Mouse (Mus musculus): ENCODE results near the gene Hbb-bh2.

GRCm38 (mm10) chr7:103809801-103810155, 30.5 kb downstream of the Hbb-bh2 start:
- TF ChIP-seq E2F4 (IDR thresholded peaks at IDR 0.05; ENCODE audit: insufficient read depth) = no peak
- no peak for TF ChIP-seq POLR2A (IDR thresholded peaks at IDR 0.05; ENCODE audit: insufficient read length, low read depth)
- TF ChIP-seq MYOD1 (IDR thresholded peaks at IDR 0.05; ENCODE audit: control insufficient read depth in 1 of 3, insufficient read length in 2 of 3, low read depth in 2 of 3) = no peak
- no peak for TF ChIP-seq USF1 (IDR thresholded peaks at IDR 0.05; ENCODE audit: low read depth)
